Mouse (Mus musculus): ENCODE measurements around the gene 4933406M09Rik. TPM values are rescaled to one million over a fixed set of nuclear protein-coding genes. Genes with fewer than 3 reads are reported as not detected.

Gene 4933406M09Rik
- total RNA-seq, 2 experiments from 2014 or later, result not detected

GRCm38 (mm10) chr1:134423911-134424310 lies 38.2 kb downstream of the 4933406M09Rik start:
- no peak for DNase-seq (ENCODE audit: low spot score in 2 of 2)

DNA sequence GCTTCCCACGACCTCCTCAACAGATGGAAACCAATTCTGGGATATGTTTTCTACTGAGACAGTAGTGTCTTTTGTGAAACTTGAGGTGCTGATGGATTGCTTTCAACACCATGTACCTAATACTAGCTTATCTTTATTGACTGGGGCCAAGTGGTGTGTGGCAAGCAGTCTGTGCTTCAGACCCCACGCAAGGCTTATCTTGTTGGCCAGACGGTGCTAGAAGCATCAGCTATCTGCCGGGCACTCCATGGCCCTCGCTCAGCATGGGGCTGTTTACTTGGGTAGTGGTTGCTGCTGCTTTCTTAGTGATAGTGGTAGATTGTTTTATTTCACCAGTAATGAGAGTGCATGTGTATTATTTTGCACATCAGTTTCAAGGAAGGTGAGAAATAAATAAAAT lies 40.5 kb downstream of the 4933406M09Rik start:
- DNase-seq (ENCODE audit: low spot score in 2 of 2), result no peak

DNA sequence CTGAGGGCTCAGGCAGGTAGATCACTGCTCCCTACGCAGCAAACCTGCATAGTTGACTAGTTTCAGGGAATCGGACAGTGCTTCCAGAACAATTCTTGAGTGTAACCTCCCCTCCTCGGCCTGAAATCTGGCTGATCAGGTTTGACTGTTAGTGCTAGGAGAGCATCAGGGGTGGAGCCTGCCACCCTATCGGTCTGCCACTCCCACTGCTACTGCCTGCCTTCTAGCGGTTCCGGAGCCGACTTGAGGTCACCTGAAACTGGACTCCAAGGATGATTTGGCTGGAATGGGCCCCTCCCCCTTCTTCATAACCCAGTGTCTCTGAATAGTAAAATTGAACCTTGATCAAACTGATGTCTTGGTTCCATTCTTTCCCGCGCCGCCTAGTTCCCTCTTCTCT lies 47.3 kb downstream of the 4933406M09Rik start:
- no peak for DNase-seq (ENCODE audit: low spot score in 2 of 2)

DNA sequence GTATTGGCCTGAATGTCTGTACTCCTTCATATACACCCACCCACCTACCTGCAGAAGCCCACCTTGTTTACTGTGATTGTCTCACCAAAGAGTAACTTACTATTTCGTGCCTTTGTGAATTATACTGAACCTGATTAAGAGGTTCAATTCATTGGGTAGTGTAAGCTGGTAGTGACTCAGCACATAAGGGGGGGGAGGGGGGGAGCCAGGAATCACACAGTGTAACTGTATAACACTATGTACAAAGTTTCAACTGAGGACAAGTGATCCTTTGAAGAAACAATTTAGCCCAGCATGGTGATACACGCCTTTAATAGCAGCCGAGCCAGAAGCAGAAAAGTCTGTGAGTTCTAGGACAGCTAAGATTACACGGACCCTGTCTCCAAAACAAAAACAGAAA lies 47.7 kb downstream of the 4933406M09Rik start:
- no peak for DNase-seq (ENCODE audit: low spot score in 2 of 2)

GRCm38 (mm10) chr1:134435414-134435813 lies 49.7 kb downstream of the 4933406M09Rik start:
- no peak for DNase-seq (ENCODE audit: low spot score in 2 of 2)

GRCm38 (mm10) chr1:134440437-134440836 lies 54.7 kb downstream of the 4933406M09Rik start:
- DNase-seq (ENCODE audit: low spot score in 2 of 2), result no peak

Other genes starting within 250 kb of the 4933406M09Rik start
- gene Chil1, start 203.8 kb upstream of the 4933406M09Rik start, total RNA-seq (2021), result 1 to 10 TPM; 8.0 to 8.5 TPM
- gene Mybph, start 192.5 kb upstream of the 4933406M09Rik start, total RNA-seq (2021), result under 1 TPM in 1 of 2 experiments, not detected in 1; 0.18 TPM
- gene Adora1, start 150.5 kb upstream of the 4933406M09Rik start, total RNA-seq (2021), result 100 to 1,000 TPM; 213 to 218 TPM
- not detected for gene Myog, start 96.0 kb upstream of the 4933406M09Rik start, total RNA-seq (2021)
- 10 to 100 TPM; 82.3 to 86.7 TPM for gene Ppfia4, start 53.0 kb upstream of the 4933406M09Rik start, total RNA-seq (2021)
- 10 to 100 TPM; 80.0 to 84.3 TPM for gene Tmem183a, start 24.0 kb upstream of the 4933406M09Rik start, total RNA-seq (2021)
- gene Cyb5r1, start 19.6 kb downstream of the 4933406M09Rik start, total RNA-seq (2021), result 10 to 100 TPM; 24.0 to 31.4 TPM
- 10 to 100 TPM; 62.2 to 64.1 TPM for gene Adipor1, start 29.4 kb downstream of the 4933406M09Rik start, total RNA-seq (2021)
- 10 to 100 TPM; 37.2 to 41.5 TPM for gene Klhl12, start 69.6 kb downstream of the 4933406M09Rik start, total RNA-seq (2021)
- gene Rabif, start 108.7 kb downstream of the 4933406M09Rik start, total RNA-seq (2021), result 10 to 100 TPM; 26.7 to 27.8 TPM
- gene Mgat4e, start 163.7 kb downstream of the 4933406M09Rik start, total RNA-seq (2021), result under 1 TPM in 1 of 2 experiments, not detected in 1; 0.38 TPM
- 10 to 100 TPM; 69.7 to 74.6 TPM for gene Kdm5b, start 174.2 kb downstream of the 4933406M09Rik start, total RNA-seq (2021)

Data from layer of hippocampus, postnatal 14 days (tissue).